Mouse (Mus musculus) adrenal gland, adult 8-10 months (tissue): Measurements from ENCODE around the gene Actr2. TPM values are rescaled to one million over a fixed set of nuclear protein-coding genes. Genes with fewer than 3 reads are reported as not detected.
A peak's percentile ranks its signal among the peaks of the same experiment; 100 is the strongest.
"Not testable (repeated sequence)": the region's sequence is repeated elsewhere in the genome, so short reads cannot be mapped to it uniquely, and the experiment has no call there.

ENCODE experiments used
- DNase-seq: peaks from one replicate; pipeline ENCODE4 v3.0.0; 2022
- total RNA-seq, 4 experiments: library from RNA; stranded (reverse); gene quantifications; 2 replicates each; pipeline ENCODE4 v1.2.4; 2022

Actr2 gene
- total RNA-seq, 4 experiments from 2014 or later, result 136 to 161 (median 154) TPM

DNA sequence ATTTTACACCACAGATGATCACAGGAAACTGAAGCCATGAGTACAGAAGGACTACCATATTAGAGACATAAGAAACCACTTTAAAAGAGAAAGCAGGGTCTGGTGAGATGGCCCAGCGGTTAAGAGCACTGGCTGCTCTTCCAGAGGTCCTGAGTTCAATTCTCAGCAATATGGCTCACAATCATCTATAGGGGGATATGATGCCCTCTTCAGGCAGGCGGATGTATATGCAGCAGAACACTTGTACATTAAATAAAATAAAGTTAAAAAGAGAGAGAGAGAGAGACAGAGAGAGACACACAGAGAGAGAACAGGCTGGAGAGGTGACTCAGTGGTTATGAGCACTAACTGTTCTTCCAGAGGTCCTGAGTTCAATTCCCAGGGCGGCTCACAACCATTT is 67.1 kb downstream of the Actr2 start:
- no peak for DNase-seq

DNA sequence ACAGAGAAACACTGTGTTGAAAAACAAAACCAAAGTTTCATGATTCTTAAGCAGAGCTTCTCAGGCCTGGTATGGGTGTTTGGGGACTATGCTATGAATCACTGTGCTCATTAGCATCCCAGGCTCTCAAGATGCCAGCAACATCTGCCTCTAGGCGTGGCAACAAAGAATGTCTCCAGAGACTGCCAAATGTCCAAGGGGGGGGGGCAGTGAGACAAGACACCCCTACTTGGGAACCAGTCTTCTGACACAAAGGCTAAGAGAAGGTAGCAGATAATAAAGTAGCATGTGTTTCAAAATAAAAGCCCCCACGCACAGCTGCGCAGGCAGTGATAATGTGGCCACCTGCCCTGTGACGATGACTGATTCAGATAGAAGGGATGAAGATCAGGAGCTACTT is 69.5 kb downstream of the Actr2 start:
- no peak for DNase-seq

DNA sequence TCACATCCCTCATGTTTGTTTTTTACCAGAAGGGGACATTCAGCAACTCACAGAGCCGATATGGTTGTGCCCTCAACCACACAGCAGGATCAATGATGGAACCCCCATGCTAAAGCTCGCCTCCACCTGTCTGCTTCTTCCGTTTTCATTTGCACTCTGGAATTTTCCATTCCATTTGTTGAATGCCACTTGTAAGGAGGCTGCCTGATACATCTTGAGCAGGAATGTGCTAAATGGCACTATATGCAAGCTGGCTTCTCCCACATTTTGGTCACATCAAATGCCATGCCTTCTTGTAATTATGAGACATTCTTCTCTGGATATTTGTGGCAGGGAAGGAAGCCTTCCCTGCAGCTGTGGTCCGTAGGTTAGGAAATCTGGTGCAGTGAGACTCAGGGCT is 70.6 kb downstream of the Actr2 start:
- DNase-seq, result no peak

DNA sequence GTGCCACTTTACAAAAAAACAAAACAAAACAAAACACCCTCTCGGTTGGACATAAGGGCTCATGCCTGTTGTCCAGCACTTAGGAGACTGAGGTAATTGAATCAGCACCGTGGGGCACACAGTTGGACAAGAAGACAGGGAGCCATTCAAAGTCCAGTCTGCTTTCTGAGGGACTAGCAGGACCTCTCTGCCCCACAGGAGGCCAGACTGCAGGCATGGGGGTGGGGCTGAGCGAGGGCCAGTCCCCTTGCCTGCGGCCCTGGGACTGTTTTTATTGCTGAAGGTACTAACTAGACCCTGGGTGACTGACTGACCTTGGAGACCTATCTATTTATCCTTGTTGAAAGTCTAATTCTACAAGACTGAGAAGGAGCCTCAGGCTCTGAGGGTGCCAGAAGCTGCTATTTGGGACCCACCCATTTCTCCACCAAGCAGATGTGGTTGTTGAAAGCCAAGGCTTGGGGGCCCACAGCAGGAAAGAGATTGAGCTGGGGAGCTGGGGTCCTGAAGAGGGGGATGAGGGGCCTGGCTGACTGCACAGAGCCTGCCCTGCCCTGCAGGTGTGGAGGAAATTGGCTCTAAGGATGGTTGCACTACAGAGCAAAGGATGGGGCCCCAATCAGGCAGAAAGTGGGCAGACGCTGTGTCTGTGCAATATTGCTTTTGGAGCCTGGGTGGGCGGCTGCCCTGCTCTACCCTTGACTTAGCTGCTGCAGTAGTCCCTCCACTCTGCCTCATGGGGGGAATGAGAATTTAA is 71.4 kb downstream of the Actr2 start:
- DNase-seq, result no peak

DNA sequence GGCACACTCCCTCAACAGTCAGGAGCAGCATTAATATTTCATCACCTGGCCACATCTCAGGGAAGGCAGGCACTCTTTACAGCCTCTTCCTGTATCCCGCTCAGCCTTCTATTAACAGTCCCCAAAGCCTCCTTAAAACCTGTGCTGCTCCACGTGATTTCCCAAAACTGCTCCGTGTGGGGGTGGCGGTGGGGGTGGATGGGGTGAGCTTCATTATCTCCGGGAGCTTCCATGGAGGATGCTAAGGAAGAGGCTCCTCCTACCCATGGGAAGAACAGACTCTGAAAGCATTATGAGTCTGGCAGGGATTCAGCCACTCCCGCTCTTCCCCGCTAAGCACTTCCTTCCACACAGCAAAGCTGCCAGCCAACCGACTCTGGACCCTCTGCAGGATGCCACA is 74.0 kb downstream of the Actr2 start:
- no peak for DNase-seq

DNA sequence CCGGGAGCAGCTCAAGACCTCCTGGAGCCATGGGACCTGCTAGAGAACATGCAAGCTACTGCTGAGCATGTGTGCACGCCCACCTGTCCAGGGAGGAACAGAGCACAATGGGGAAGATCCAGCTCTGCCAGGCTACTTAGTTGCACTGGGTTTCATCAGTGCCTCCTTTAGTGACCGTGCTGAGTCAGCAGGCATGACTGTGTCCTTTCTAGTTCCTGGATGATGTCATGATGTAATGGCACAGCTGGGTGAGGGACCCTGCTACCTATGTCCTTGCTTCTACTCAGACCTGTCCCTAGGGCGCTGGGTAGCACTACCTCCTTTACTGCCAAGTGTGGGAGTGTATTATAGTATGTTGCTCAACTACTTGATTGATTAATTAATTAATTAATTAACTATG is 75.0 kb downstream of the Actr2 start:
- DNase-seq, result no peak

DNA sequence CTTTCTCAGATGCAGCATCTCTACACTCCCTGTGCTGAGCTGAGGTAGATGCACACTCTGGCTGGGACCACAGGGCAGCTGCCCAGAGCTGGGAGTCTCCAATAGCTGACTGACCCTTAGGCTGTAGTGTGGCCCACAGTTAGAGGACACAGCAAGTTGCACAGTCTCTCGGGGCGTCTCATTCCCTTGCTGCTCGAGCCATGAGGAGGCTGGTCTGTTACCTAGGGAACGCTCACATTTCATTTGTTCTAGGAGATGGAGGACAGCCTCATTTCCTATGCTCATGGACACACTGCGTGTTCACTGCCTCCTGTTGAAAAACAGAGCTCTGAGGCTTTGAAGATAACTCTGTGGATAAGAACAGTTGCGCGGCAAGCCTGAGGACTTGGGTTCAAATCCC is 76.7 kb downstream of the Actr2 start:
- DNase-seq, result no peak

DNA sequence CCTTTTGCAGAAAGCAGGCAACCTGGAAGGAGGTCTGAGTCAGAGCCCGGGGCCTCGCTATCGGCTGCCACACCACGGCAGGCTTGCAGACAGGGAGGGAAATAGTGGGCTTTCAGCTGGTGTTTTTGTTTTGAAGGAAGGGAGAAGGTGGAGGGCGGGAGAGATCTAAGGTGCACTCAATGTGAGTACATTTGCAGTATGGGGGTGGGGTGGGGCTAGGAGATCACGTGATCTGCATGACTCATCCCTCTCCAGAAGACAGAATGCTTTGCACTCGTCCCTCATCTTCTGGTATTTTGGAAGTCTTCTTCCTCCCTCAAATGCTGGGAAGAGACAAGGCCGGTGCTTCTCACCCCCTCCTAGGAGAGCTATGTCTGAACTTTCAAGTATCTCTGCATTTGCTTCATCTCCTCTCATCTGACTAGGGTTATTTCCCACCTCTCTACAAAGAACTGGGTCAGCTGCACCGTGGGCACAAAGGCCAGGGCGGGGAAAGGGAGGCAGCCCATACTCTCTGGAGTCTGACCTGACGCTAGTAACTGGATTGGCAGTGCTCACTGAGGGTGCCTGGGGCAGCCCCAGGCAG is 77.3 kb downstream of the Actr2 start:
- DNase-seq, result peak; percentile 29

DNA sequence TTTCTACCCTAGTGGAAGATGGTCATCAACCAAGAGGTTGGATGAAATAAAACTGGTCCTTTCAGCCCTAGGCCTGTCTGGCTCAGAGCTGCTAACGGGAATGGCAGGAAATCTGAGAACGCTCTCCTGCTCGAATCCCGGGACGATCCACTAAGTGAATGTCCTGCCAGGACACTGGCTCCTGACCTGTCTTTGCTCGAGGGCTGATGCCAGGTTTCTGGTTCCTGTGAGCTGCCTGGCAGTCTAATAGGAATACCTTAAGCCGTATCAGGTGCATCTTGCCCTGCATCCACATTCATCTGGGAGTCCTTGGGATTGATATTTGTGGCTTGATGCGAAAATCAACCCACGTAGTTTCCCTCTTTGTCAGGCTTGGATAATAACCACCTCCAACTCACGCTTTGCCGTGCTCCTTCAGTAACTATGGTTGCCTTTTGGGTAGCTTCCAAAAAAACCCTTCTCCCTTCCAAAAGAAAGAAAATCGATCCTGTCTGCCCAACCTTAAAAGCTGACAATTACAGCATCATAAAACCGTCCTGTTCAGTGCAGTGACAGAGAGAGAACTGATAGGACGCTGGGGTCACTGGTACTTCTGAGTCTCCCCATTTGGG is 78.3 kb downstream of the Actr2 start:
- no peak for DNase-seq

DNA sequence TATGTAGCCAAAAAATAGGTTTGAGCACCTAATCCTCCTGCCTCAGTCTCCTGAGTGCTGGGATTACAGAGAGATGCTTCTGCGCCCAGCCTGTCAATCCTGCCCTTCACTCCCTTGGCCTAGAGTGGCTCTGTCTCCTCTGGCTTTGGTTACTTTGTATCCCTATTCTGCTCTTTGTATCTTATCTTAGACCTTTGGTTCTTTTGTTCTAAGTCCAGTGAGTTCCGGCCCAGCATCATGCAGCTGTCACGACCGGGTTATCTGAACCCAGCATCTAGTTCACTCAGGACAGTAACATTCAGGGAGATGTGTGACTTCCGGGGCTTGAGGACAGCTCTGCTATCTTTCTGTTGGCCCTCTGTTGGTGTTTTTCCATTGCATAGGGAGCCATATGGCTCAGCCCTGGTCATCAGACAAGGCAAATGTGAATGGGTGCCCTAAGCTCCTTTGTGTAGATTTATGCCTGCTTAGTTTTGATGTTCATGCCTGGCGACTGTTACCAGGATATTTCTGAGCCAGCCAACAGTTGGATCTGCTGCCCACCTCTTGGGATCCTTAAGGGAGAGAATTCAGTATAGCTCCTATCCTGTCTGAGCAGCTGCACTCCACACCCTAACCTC is 79.1 kb downstream of the Actr2 start:
- DNase-seq, result no peak

DNA sequence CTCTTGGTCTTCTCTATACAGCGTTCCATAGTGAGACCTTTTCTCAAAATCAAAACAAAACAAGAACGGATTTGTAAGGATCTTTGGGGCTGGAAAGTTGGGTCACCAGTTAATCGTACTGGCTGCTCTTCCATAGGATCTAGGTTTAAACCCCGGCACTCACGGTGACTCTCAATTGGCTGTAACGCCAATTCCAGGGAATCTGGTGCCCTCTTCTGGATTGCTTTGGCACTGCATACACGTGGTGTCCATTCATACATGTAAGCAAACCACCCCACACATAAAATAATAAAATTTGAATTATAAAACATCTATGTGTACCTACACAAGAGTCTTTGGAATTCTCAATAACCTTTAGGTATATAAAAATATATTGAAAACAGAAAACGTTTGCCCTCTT is 81.2 kb downstream of the Actr2 start:
- no peak for DNase-seq

DNA sequence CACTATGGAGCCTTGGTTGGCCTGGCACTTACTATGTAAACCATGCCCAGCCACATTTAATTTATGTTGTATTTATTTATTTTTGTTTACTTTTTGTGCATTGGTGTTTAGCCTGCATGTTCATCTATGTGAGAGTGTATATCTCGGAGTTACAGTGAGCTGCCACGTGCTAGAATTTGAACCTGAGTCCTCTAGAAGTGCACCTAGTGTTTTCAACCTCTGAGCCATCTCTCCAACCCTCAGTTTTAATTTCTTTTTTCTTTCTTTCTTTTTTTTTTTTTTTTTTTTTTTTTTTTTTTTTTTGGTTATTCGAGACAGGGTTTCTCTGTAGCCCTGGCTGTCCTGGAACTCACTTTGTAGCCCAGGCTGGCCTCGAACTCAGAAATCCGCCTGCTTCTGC is 81.7 kb downstream of the Actr2 start:
- not testable (repeated sequence) for DNase-seq

DNA sequence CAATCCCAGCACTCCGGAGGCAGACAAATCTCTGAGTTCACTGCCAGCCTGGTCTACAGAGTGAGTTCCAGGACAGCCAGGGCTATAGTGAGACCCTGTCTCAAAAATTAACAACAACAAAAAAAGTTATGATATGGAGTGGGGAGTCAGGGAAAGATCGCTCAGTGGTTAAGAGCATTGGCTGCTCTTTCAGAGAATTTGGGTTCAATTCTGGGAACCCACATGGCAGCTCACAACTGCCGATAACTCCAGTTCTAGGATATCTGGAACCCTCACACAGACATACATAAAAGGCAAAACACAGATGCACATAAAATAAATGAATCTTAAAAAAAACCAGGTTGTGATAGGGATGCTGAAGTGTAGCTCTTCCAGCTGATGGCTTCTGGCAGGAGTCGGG is 83.7 kb downstream of the Actr2 start:
- DNase-seq, result no peak

DNA sequence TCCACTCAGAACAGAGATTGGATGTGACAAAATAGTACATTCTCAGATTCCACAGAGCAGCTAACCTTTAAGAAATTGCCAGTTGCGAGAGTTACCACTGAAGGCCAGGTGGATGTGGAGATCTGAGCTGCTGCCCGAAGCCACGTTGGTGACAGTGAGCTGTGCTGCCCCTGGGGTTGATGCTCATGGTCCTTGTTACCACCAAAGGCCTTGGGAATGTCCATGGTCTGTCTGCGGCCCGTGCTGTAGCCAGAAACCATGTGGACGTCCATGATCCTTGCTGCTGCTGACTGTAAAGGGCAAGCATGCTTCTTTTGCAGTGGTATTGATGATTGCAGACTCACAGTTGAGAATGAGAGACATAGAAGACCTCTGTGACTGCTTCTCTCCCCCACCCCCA is 84.3 kb downstream of the Actr2 start:
- DNase-seq, result peak; percentile 50

DNA sequence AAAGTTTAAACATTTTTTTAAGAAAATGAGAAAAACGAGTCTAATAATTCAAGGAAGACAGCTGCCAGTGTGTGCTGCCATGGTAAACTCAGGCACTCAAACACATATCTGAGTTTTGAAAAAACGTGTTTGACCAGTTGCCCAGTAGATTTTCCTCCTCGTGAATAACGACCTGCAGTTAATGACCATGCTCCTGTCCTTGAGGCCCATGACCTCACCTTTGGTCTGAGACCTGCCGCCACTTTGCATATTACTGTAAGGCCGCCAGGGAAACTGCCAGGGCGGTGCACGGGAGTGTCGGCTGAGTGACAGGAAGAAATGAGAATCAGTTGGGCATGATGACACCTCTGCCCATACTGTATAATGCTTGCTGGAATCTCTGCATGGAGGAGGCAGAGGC is 85.0 kb downstream of the Actr2 start:
- DNase-seq, result no peak

DNA sequence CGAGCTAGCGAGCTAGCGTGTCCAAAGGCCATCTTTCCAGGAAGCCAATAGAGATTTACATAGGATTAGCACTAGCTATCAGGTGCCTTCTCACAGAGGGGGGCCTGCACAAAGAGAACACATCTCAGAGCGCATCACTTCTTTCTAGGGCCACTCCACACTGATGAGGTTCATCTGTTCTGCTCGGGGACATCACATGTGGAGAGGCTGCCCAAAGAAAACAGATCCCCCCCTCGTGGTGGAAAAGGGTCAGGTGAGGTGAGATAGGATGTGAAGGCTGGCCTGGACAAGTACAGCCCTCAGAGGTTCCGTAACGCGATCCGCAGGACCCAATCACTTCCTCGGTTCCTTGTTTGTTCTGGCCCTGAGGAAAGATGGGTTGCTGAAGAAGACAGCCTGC is 86.8 kb downstream of the Actr2 start:
- no peak for DNase-seq

DNA sequence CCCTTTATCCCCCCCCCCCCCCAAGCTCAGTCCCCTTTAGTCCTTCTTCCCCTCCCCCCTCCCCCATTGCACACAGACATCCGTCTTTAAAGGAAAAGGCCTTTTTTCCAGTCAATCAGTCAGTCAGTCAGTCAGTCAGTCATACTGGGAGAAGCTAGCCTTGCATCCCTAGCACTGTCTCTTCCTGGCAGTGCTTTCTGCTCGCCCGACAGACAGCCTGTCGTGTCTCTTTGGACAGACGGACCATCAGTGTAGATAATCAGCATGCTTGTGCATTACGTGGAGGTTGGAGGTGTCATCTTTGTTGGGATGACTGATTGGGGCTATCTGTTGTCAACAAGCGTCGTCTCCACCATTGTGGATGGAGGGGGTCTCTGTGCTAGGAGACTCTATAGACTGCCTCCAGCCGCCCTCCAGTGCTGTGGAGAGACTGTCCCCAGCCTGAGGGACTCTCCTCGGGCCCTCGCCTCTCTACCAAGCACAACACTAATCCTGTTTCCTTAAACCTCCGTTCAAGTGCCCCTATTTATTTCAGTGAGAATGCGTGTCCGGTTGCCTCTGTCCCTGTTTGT is 89.7 kb downstream of the Actr2 start:
- DNase-seq, result no peak

DNA sequence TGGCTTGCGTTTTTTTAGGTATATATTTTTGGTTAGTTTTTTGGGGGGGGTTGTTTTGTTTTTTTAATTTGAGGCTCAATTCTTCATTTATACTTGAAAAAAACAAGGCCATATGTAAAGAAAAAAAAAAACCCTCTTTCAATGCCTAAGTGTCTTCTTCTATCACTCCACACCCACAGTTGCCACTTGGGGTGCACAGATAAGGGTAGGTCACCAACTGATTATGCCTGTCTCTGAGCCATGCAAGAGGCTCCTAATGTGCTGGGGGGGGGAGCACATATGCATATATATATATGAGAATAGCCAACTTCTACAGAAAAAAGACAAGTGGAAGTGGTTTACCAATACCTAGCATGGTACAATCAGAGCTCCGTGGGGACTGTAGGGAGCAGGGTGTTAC is 90.3 kb downstream of the Actr2 start:
- DNase-seq, result no peak

DNA sequence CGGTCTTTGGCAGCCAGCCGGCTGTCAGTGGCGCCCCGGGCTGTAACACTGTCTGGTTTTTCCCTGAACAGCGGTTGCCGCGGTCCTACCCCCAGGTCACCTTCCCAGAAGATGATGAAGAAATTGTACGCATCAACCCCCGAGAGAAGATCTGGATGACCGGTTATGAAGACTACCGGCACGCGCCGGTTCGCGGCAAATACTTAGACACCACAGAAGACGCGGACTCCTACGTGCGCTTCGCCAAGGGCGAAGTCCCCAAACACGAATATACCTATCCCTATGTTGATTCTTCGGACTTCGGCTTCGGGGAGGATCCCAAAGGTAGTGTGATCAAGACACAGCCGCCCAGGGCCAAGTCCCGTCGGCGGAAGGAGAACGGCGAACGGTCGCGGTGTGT is 92.0 kb downstream of the Actr2 start:
- no peak for DNase-seq

DNA sequence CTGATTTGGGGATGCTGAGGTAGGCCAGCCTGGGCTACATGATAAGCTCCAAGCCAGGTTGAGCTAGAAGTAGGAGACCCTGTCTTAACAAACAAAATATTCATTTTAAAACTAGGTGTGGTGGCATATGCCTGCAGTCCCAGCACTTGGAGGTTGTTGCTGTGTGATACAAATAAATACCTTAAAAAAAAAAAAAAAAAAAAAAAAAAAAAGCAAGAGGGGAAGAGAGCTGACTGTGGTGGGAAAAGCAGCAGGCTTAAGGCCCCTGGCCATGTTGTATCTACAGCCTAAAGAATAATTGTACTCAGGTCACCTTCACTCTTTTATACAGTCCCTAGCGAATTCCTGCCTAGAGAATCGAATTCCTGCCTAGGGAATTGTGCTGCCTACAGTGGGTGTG is 93.8 kb downstream of the Actr2 start:
- DNase-seq, result no peak

DNA sequence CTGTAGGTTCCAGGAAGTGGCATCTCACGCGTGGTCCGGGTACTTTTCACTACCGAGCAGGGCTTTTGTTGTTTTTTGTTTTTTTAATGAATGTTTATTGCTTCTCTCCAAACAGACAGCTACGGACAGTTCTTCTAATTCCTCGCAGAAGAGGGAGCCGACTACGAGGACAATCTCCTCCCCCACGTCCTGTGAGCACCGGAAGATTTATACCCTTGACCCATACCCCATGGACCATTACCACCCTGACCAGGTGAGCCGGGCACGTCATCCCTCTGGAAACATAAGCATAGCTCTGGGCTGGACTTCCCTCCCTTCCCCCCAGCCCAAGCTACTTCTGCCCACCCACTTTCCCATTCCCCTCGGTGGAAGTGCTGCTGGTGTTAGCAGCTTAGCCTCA is 94.8 kb downstream of the Actr2 start:
- DNase-seq, result no peak

DNA sequence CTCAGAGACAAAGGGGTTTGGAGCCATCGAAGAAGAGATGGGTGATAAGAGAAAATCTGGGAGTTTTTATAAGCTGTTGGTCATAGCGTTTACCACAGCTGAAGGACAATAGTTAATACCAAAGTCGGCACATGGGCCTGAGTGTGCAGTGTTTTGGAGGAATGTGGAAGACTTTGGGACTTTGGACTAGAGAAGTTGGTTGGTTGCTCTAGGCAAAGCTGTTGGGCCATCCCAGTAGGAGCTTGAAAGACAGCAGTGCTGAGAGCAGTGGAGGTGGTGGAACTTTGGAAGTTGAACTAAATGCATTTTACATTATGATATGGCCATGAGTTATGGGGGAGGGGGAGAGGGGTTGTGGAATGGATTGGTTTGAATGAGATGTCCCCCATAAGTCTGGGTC is 99.3 kb downstream of the Actr2 start:
- no peak for DNase-seq
